Mouse (Mus musculus) embryonic facial prominence, embryonic 11.5 days (tissue): ENCODE data around the gene Vars2. TPM values are rescaled to one million over a fixed set of nuclear protein-coding genes. Genes with fewer than 3 reads are reported as not detected.

Source experiments
- ATAC-seq: fragments of 200-750 bp; cut with Nextera tagmentation; replicated peaks from 2 replicates; pipeline ENCODE4 v1.8.0; 2017; ENCODE audit warnings: low read depth; ENCODE audit not compliant: insufficient number of reproducible peaks, low FRiP score, low TSS enrichment
- DNase-seq: peaks from one replicate; pipeline ENCODE4 v3.0.0-alpha.2; 2015; ENCODE audit warnings: low spot score
- H3K27ac ChIP-seq: fragments of 300-500 bp; sonication (generic); replicated peaks from 2 replicates; pipeline ENCODE4 v1.5.1; 2014; ENCODE audit warnings: mild to moderate bottlenecking, low read depth, low read length, control low read depth
- H3K27me3 ChIP-seq: fragments of 300-500 bp; sonication (generic); 2 replicates; pipeline ENCODE4 v1.6.1; 2014; ENCODE audit warnings: mild to moderate bottlenecking, low read length, moderate library complexity, mixed read lengths; ENCODE audit not compliant: control insufficient read depth, insufficient read depth
- H3K36me3 ChIP-seq: fragments of 300-500 bp; sonication (generic); replicated peaks from 2 replicates; pipeline ENCODE4 v1.6.1; 2014; ENCODE audit warnings: low read depth, mild to moderate bottlenecking, low read length, moderate library complexity, mixed read lengths; ENCODE audit not compliant: control insufficient read depth, insufficient read depth
- H3K4me1 ChIP-seq: fragments of 300-500 bp; sonication (generic); 2 replicates; pipeline ENCODE4 v1.6.1; 2014; ENCODE audit warnings: low read length, mixed read lengths; ENCODE audit not compliant: control insufficient read depth, insufficient read depth
- H3K4me2 ChIP-seq: fragments of 300-500 bp; sonication (generic); 2 replicates; pipeline ENCODE4 v1.6.1; 2014; ENCODE audit warnings: low read depth, mild to moderate bottlenecking, control low read depth, low read length, moderate library complexity
- H3K4me3 ChIP-seq: fragments of 300-500 bp; sonication (generic); 2 replicates; pipeline ENCODE4 v1.5.1; 2014; ENCODE audit warnings: low read depth, low read length, control low read depth
- H3K9ac ChIP-seq: fragments of 300-500 bp; sonication (generic); replicated peaks from 2 replicates; pipeline ENCODE4 v1.6.1; 2014; ENCODE audit warnings: mild to moderate bottlenecking, control low read depth, low read length
- H3K9me3 ChIP-seq: fragments of 300-500 bp; sonication (generic); replicated peaks from 2 replicates; pipeline ENCODE4 v1.6.1; 2016; ENCODE audit warnings: mild to moderate bottlenecking, low read length, inconsistent platforms, mixed read lengths; ENCODE audit not compliant: control insufficient read depth
- WGBS: fragments of 180-500 bp; shearing (Covaris S2); extraction: QIAGEN DNeasy Blood & Tissue Kit; methylation state at CpG from one replicate; pipeline ENCODE4 v1.1.7; 2014; 5-methylcytosine and 5-hydroxymethylcytosine counted together
- polyA plus RNA-seq: library from polyadenylated mRNA; unstranded; fragments of >200 nt; fragmentation: Nextera tagmentation; extraction: Ambion mirVana; gene quantifications from 2 replicates; pipeline ENCODE4 v1.2.1, GENCODE M21; 2014

Gene Vars2
- polyA plus RNA-seq, 1 experiment from 2014 or later = 10.4 TPM

GRCm38 (mm10) chr17:35638475-35639190 lies 28.8 kb downstream of the Vars2 start:
- no peaks in the 10 kb centered on the region for H3K36me3 ChIP-seq
- DNase-seq (peak; percentile 81), ATAC-seq (peak; percentile 70; the same call in 1 of the 2 replicates)
- 28% methylated on average over 14 of the region's 14 CpGs for WGBS
- H3K4me1 ChIP-seq = no peaks in the 10 kb centered on the region
- no peak overlapping the region for H3K4me3 ChIP-seq
- no peak overlapping the region for H3K9ac ChIP-seq
- 0 out of 2 replicates have a peak overlapping the region, but pooled peaks have one; percentile 19 for H3K4me2 ChIP-seq
- H3K9me3 ChIP-seq = no peaks in the 10 kb centered on the region
- H3K27me3 ChIP-seq = peaks cover 3% of the 10 kb centered on the region; the same call in 1 of the 2 replicates
- H3K27ac ChIP-seq = no peak overlapping the region

GRCm38 (mm10) chr17:35636363-35636762 lies 31.0 kb downstream of the Vars2 start:
- Histone ChIP-seq H3K4me3 (no peak overlapping the region), H3K9me3 (no peaks in the 10 kb centered on the region), H3K9ac (no peak overlapping the region), H3K4me2 (no peak overlapping the region), H3K36me3 (no peaks in the 10 kb centered on the region), H3K4me1 (no peaks in the 10 kb centered on the region), H3K27me3 (peaks cover 3% of the 10 kb centered on the region; the same call in 1 of the 2 replicates), H3K27ac (no peak overlapping the region)
- DNase-seq = peak; percentile 28
- 36% methylated on average over 5 of the region's 5 CpGs for WGBS
- ATAC-seq = no peak

GRCm38 (mm10) chr17:35635699-35636111 lies 31.7 kb downstream of the Vars2 start:
- H3K27ac ChIP-seq = no peak overlapping the region
- no peaks in the 10 kb centered on the region for H3K36me3 ChIP-seq
- ATAC-seq (no peak), DNase-seq (peak; percentile 85)
- 3% methylated on average over 15 of the region's 15 CpGs for WGBS
- H3K4me3 ChIP-seq = peak overlapping the region; percentile 21
- no peaks in the 10 kb centered on the region for H3K4me1 ChIP-seq
- H3K27me3 ChIP-seq = peaks cover 3% of the 10 kb centered on the region; the same call in 1 of the 2 replicates
- H3K9me3 ChIP-seq = no peaks in the 10 kb centered on the region
- no peak overlapping the region; the same call in 1 of the 2 replicates for H3K9ac ChIP-seq
- peak overlapping the region; percentile 52 for H3K4me2 ChIP-seq

- Histone ChIP-seq H3K4me2 (no peak overlapping the region), H3K27ac (no peak overlapping the region), H3K4me3 (no peak overlapping the region), H3K4me1 (no peaks in the 10 kb centered on the region), H3K36me3 (no peaks in the 10 kb centered on the region), H3K9me3 (no peaks in the 10 kb centered on the region), H3K9ac (no peak overlapping the region), H3K27me3 (peaks cover 3% of the 10 kb centered on the region; the same call in 1 of the 2 replicates)
- WGBS = 71% methylated on average over 3 of the region's 3 CpGs
- DNase-seq (no peak), ATAC-seq (no peak)
Observed at GRCm38 (mm10) chr17:35635202-35635601, 32.2 kb downstream of the Vars2 start.

DNA sequence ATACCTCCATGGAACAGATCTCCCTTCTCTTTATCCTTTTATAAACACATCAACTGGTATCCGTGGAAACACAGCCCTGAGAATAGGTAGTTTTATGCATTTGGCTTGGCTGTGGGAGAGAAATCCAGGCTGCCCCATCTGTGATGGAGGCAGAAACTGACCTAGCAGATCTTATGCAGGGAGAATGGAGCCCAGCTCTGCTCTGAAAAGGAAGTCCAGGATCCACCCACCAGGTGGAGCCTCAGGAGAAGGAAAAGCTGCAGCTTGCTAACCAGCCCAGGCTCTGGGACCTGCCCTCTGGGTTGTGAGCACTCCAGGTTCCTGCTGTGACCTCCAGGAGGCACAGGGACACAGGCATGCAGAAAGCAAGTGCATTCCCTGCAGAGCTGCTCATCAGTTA lies 33.4 kb downstream of the Vars2 start:
- H3K4me1 ChIP-seq = no peaks in the 10 kb centered on the region
- no peak overlapping the region for H3K9ac ChIP-seq
- H3K36me3 ChIP-seq = no peaks in the 10 kb centered on the region
- H3K27me3 ChIP-seq = peaks cover 3% of the 10 kb centered on the region; the same call in 1 of the 2 replicates
- ATAC-seq (0 out of 2 replicates have a peak, but pooled peaks have one; percentile 25), DNase-seq (peak; percentile 53)
- no peak overlapping the region for H3K4me2 ChIP-seq
- WGBS = 15% methylated on average over 1 of the region's 1 CpGs
- H3K27ac ChIP-seq = no peak overlapping the region
- H3K9me3 ChIP-seq = no peaks in the 10 kb centered on the region
- no peak overlapping the region for H3K4me3 ChIP-seq

DNA sequence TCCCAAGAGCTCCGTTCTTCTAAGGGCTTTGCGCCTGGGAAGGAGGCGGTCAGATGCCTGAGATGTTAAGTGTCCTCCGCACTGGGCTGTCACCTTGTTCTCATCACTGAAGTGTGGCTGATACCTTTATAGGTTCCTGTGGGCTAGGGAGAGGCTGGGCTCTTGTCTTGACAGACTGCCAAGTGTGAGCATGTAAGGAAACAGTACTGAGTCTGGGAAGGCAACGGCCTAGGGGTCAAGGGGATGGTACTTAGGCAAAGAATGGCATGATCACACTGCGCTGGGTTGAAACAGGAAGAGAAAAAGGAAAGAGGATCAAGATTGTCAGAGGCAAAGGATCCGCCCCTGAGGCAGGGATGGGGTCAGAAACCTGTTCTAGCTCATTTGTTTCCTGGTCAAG lies 40.9 kb downstream of the Vars2 start, which contains the start of gene Gm9573:
Gm9573 (minus strand) TSS at position 101 of the 400 bp plus-strand sequence.
- no peaks in the 10 kb centered on the region for H3K9me3 ChIP-seq
- WGBS = 82% methylated on average over 7 of the region's 7 CpGs
- H3K4me3 ChIP-seq = no peak within 1 kb of the TSS
- no peaks in the 10 kb centered on the region for H3K27me3 ChIP-seq
- H3K36me3 ChIP-seq = no peaks in the 10 kb centered on the region
- no peak within 1 kb of the TSS for H3K4me2 ChIP-seq
- no peaks in the 10 kb centered on the region for H3K4me1 ChIP-seq
- DNase-seq = no peak
- no peak within 1 kb of the TSS for H3K9ac ChIP-seq
- H3K27ac ChIP-seq = no peak within 1 kb of the TSS
- no peak for ATAC-seq

DNA sequence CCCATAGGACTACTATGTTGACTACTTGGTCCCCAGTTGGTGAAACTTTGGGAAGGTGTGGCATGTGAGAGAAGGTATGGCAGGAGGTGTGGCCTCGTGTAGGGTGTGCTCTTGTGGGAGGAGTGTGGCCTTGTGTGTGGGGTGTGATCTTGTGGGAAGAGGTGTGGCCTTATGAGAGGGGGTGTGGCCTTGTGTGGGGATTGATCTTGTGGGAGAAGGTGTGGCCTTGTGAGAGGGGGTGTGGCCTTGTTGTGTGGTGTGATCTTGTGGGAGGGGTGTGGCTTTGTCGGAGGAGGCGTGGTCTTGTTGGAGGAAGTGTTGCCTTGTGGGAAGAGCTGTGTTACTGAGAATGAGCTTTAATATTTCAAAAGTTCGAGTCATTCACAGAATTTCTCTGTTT lies 50.3 kb downstream of the Vars2 start:
- Histone ChIP-seq H3K9ac (no peak overlapping the region), H3K27me3 (no peaks in the 10 kb centered on the region), H3K27ac (no peak overlapping the region), H3K9me3 (no peaks in the 10 kb centered on the region), H3K4me2 (no peak overlapping the region), H3K4me3 (no peak overlapping the region), H3K36me3 (no peaks in the 10 kb centered on the region), H3K4me1 (no peaks in the 10 kb centered on the region)
- ATAC-seq (no peak), DNase-seq (no peak)
- 69% methylated on average over 4 of the region's 4 CpGs for WGBS
